Mouse (Mus musculus): Measurements from ENCODE around the gene Tas1r3.
A peak's percentile ranks its signal among the peaks of the same experiment; 100 is the strongest.

Tas1r3 gene

GRCm38 (mm10) chr4:155886330-155886729 is 23.2 kb upstream of the Tas1r3 start:
- no peak for DNase-seq

GRCm38 (mm10) chr4:155883587-155883986 is 20.4 kb upstream of the Tas1r3 start:
- DNase-seq: no peak

- DNase-seq: no peak
Observed at GRCm38 (mm10) chr4:155871404-155871803, 8.2 kb upstream of the Tas1r3 start.

GRCm38 (mm10) chr4:155869317-155870033 is 6.3 kb upstream of the Tas1r3 start, which contains the start of the genes Cptp and Ints11:
Gene Cptp, minus strand, starts transcription at chr4:155869440.
Gene Ints11, plus strand, starts transcription at chr4:155869546.
- DNase-seq: peak; percentile 95

GRCm38 (mm10) chr4:155868614-155869298 is 5.6 kb upstream of the Tas1r3 start:
- no peak for DNase-seq

GRCm38 (mm10) chr4:155861787-155862186 is 1.4 kb downstream of the Tas1r3 start:
- DNase-seq: no peak

- no peak for DNase-seq
Observed at GRCm38 (mm10) chr4:155859318-155859717, 3.8 kb downstream of the Tas1r3 start.

GRCm38 (mm10) chr4:155856881-155857280 is 6.3 kb downstream of the Tas1r3 start:
- no peak for DNase-seq

GRCm38 (mm10) chr4:155856071-155856470 is 7.1 kb downstream of the Tas1r3 start:
- no peak for DNase-seq

- DNase-seq: no peak
Observed at GRCm38 (mm10) chr4:155854991-155855390, 8.2 kb downstream of the Tas1r3 start.

GRCm38 (mm10) chr4:155853421-155853820 is 9.7 kb downstream of the Tas1r3 start:
- no peak for DNase-seq

- no peak for DNase-seq
Observed at GRCm38 (mm10) chr4:155851951-155852411, 11.2 kb downstream of the Tas1r3 start.

GRCm38 (mm10) chr4:155851368-155851767 is 11.8 kb downstream of the Tas1r3 start:
- DNase-seq: no peak

GRCm38 (mm10) chr4:155849792-155850451 is 13.2 kb downstream of the Tas1r3 start:
- DNase-seq: no peak

GRCm38 (mm10) chr4:155849391-155849790 is 13.8 kb downstream of the Tas1r3 start:
- DNase-seq: no peak

- DNase-seq: no peak
Observed at GRCm38 (mm10) chr4:155848434-155849095, 14.6 kb downstream of the Tas1r3 start.

GRCm38 (mm10) chr4:155847591-155848352 is 15.4 kb downstream of the Tas1r3 start:
- no peak for DNase-seq

GRCm38 (mm10) chr4:155846871-155847578 is 16.1 kb downstream of the Tas1r3 start, which contains the start of gene Dvl1:
Gene Dvl1, plus strand, starts transcription at chr4:155847402.
- DNase-seq: peak; percentile 99

GRCm38 (mm10) chr4:155843231-155843630 is 19.9 kb downstream of the Tas1r3 start:
- DNase-seq: no peak

- DNase-seq: no peak
Observed at GRCm38 (mm10) chr4:155841651-155842270, 21.4 kb downstream of the Tas1r3 start.

GRCm38 (mm10) chr4:155841003-155841454 is 22.1 kb downstream of the Tas1r3 start:
- no peak for DNase-seq

Measured in right cerebral cortex, postnatal 4 days (tissue).